Mouse (Mus musculus): ENCODE data around the gene Iqgap2.

DNA sequence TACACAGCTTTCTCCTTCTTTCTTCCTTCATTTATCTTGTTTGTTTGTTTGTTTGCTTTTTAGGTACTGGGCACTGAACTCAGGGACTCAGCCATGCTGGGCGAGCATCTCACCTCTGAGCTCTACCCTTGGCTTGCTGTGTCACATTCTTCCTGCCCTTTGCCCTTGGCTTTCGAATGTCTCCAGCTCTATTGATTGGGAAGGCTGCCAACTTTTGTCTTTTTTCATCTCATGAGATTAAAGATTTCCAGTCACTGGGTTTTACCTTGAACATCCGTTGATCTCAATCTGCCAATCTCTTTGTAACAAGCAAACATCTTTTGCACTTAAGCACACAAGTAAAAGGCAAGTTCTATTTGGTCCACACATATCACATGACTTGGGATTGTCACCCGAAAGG lies 32.5 kb downstream of the Iqgap2 start:
- TF ChIP-seq CTCF (IDR thresholded peaks at IDR 0.05; ENCODE audit: low read depth) (no peak), EP300 (IDR thresholded peaks at IDR 0.05; ENCODE audit: low read depth) (no peak)

Data from heart, postnatal 0 days (tissue).